Mouse (Mus musculus): ENCODE measurements around the gene Egr4.

- TF ChIP-seq CTCF (IDR thresholded peaks at IDR 0.05; ENCODE audit: borderline replicate concordance, extremely low read depth, insufficient read depth, insufficient read length) (no peak), POLR2A (IDR thresholded peaks at IDR 0.05; ENCODE audit: borderline replicate concordance, extremely low read depth, insufficient read depth, insufficient read length, poor library complexity, severe bottlenecking) (no peak)
Observed at GRCm38 (mm10) chr6:85491606-85492005, 21.8 kb downstream of the Egr4 start.

All from brain, embryonic 14.5 days (tissue).